Comparison of ENCODE assay signal across 14 mouse cellular contexts in genomic region chr14:27371669-27372076, GRCm38 (mm10). TPM values are rescaled to one million over a fixed set of nuclear protein-coding genes. Genes with fewer than 3 reads are reported as not detected.
DNase-seq lines count a peak whose midpoint lies in the region; ATAC-seq and TF ChIP-seq lines count a peak whose summit lies in the region.
"Had no signal": no experiment of that assay in that cellular context is flagged by ENCODE, and none has a peak within 500 bp of the region (broad histone marks: within the 10 kb centered on the region; RNA-seq: fewer than 3 reads in every experiment).

No protein-coding gene starts in this region.

- H3K4me3 ChIP-seq in ES-E14 (ENCODE audit: insufficient read depth in 1 of 2, low read depth in 1 of 2, low read length in 2 of 2, poor library complexity in 1 of 2, severe bottlenecking in 1 of 2) = no peak overlapping the region
- no peak overlapping the region for H3K4me3 ChIP-seq in cerebellum, adult 2 months (replicated peaks; ENCODE audit: insufficient read depth, low read depth, low read length)
- no peak overlapping the region for H3K4me3 ChIP-seq in intestine, embryonic 16.5 days (ENCODE audit: low read length)
- H3K4me3 ChIP-seq: hindbrain, embryonic 13.5 days; myocyte had no signal

- TF ChIP-seq POLR2A in cerebellum, adult 2 months (IDR thresholded peaks at IDR 0.05; ENCODE audit: borderline replicate concordance, insufficient read depth, low read length) = no peak

- in situ Hi-C loops in ES-E14 (cut with MboI; ENCODE audit: low sequenced_read_pairs in 2 of 2, unreplicated experiment in 2 of 2) = no loop called here

- 19% methylated on average over 8 of the region's 8 CpGs for whole genome bisulfite sequencing in cerebellum, adult 2 months
- WGBS in intestine, embryonic 16.5 days = 49% methylated on average over 8 of the region's 8 CpGs

- H3K27me3 ChIP-seq in cerebellum, adult 2 months (ENCODE audit: control insufficient read depth, insufficient read depth, low read length) = no peaks in the 10 kb centered on the region
- H3K27me3 ChIP-seq in intestine, embryonic 16.5 days (replicated peaks; ENCODE audit: control insufficient read depth, insufficient read depth, low read length) = no peaks in the 10 kb centered on the region
- H3K27me3 ChIP-seq: hindbrain, embryonic 13.5 days had no signal

- TF ChIP-seq CTCF in cerebellum, adult 2 months (IDR thresholded peaks at IDR 0.05; ENCODE audit: borderline replicate concordance, insufficient read depth, low read depth, low read length) = no peak

- no peaks in the 10 kb centered on the region for H3K36me3 ChIP-seq in ES-E14 (ENCODE audit: control insufficient read depth, insufficient read depth, low read length, poor library complexity, severe bottlenecking)
- no peaks in the 10 kb centered on the region for H3K36me3 ChIP-seq in intestine, embryonic 16.5 days (ENCODE audit: control insufficient read depth, insufficient read depth, low read length)
- H3K36me3 ChIP-seq: hindbrain, embryonic 13.5 days had no signal

- H3K4me1 ChIP-seq in ES-E14 (ENCODE audit: control insufficient read depth in 2 of 2, insufficient read depth in 2 of 2, low read length in 2 of 2, poor library complexity in 1 of 2) = peaks cover 7 to 15% of the 10 kb centered on the region in 2 experiments
- peaks cover 31% of the 10 kb centered on the region for H3K4me1 ChIP-seq in cerebellum, adult 2 months (ENCODE audit: control insufficient read depth, insufficient read depth, low read length)
- H3K4me1 ChIP-seq in intestine, embryonic 16.5 days (ENCODE audit: control insufficient read depth, insufficient read depth, low read length) = no peaks in the 10 kb centered on the region
- H3K4me1 ChIP-seq: hindbrain, embryonic 13.5 days had no signal

- H3K27ac ChIP-seq in ES-E14 (ENCODE audit: insufficient read depth, low read depth, low read length, poor library complexity, severe bottlenecking) = no peak overlapping the region
- H3K27ac ChIP-seq in cerebellum, adult 2 months (ENCODE audit: insufficient read depth, low read length) = peak overlapping the region; percentile 65
- peak overlapping the region; percentile 45; the same call in 1 of the 2 replicates for H3K27ac ChIP-seq in intestine, embryonic 16.5 days (ENCODE audit: low read length)
- H3K27ac ChIP-seq: hindbrain, embryonic 13.5 days had no signal

- no peak overlapping the region for H3K4me2 ChIP-seq in intestine, embryonic 16.5 days (ENCODE audit: low read depth, low read length)
- H3K4me2 ChIP-seq: hindbrain, embryonic 13.5 days; lung, embryonic 14.5 days had no signal

- 0 out of 2 replicates have a peak overlapping the region, but pooled peaks have one; percentile 6 for H3K9ac ChIP-seq in ES-E14 (ENCODE audit: insufficient read depth, low read depth, low read length, poor library complexity, severe bottlenecking)
- no peak overlapping the region for H3K9ac ChIP-seq in intestine, embryonic 16.5 days (ENCODE audit: low read depth, low read length)
- H3K9ac ChIP-seq: hindbrain, embryonic 13.5 days; lung, embryonic 14.5 days had no signal

- no peaks in the 10 kb centered on the region for H3K9me3 ChIP-seq in ES-E14 (ENCODE audit: control insufficient read depth, insufficient read depth, low read depth, low read length)
- H3K9me3 ChIP-seq in intestine, embryonic 16.5 days (ENCODE audit: control insufficient read depth, low read length) = no peaks in the 10 kb centered on the region
- H3K9me3 ChIP-seq: hindbrain, embryonic 13.5 days had no signal

- peak; percentile 58 to 61 for DNase-seq in heart, adult 18-20 months
- no peak for DNase-seq in heart, postnatal 4 days
- DNase-seq in ES-E14 (ENCODE audit: low read depth, low spot score) = no peak
- peak; percentile 63 to 88 for DNase-seq in cerebellum, adult 2 months
- DNase-seq in embryo, embryonic 10 days (ENCODE audit: low spot score) = no peak
- DNase-seq in right cerebral cortex, postnatal 25 days = no peak
- no peak for DNase-seq in lung, postnatal 4 days
- DNase-seq: adrenal gland, adult 2 months; left cerebral cortex, postnatal 4 days; lung, embryonic 14.5 days; thymus, postnatal 4 days had no signal

- no peak for ATAC-seq in intestine, embryonic 16.5 days

TF ChIP-seq in ES-E14, 5 proteins besides CTCF, POLR2A, EP300 and RAD21:
- TF ChIP-seq MAFK (IDR thresholded peaks at IDR 0.05; ENCODE audit: insufficient read depth, low read depth, low read length) = no peak
- TF ChIP-seq ZC3H11A (IDR thresholded peaks at IDR 0.05; ENCODE audit: borderline replicate concordance, low read depth, low read length) = no peak
- TF ChIP-seq HCFC1 (IDR thresholded peaks at IDR 0.05; ENCODE audit: borderline replicate concordance, insufficient read depth, low read length) = no peak

RNA-seq across cellular contexts. Expression of gene Fam208a, which starts 57.0 kb away (rescaled TPM):
- 10 to 100 TPM in 1 of 2 experiments, 1 to 10 TPM in 1; 8.9 to 10.6 TPM for total RNA-seq in heart, adult 18-20 months (2021)
- 10 to 100 TPM; 12.0 to 12.8 TPM for total RNA-seq in heart, postnatal 4 days (2021)
- 45.3 and 51.8 TPM in 2 replicates for total RNA-seq in ES-E14 (2012; rRNA removed)
- polyA plus RNA-seq in cerebellum, adult 2 months (2012; rRNA removed) = 30.4 and 30.7 TPM in 2 replicates
- 5.2 and 5.6 TPM in 2 replicates for polyA plus RNA-seq in intestine, embryonic 16.5 days (2015; fragmentation: Nextera tagmentation; extraction: Ambion mirVana)

Comparison
In these comparisons a context has a peak if more than half of its experiments do, and no peak if none do; other contexts are left out.
1. DNase-seq: peak in heart, adult 18-20 months (2 of 2) and cerebellum, adult 2 months (2 of 2); none in heart, postnatal 4 days (single experiment), ES-E14 (single experiment), embryo, embryonic 10 days (single experiment), right cerebral cortex, postnatal 25 days (single experiment) and lung, postnatal 4 days (0 of 2).